Mouse (Mus musculus): Measurements from ENCODE around the gene Adsl.

- no peak for TF ChIP-seq CTCF (IDR thresholded peaks at IDR 0.05; ENCODE audit: low read depth)
- TF ChIP-seq EP300 (IDR thresholded peaks at IDR 0.05; ENCODE audit: low read depth): no peak
Observed at GRCm38 (mm10) chr15:80994959-80995358, 46.7 kb downstream of the Adsl start.
